8 mouse cellular contexts compared by ENCODE assay signal in the genomic region with DNA sequence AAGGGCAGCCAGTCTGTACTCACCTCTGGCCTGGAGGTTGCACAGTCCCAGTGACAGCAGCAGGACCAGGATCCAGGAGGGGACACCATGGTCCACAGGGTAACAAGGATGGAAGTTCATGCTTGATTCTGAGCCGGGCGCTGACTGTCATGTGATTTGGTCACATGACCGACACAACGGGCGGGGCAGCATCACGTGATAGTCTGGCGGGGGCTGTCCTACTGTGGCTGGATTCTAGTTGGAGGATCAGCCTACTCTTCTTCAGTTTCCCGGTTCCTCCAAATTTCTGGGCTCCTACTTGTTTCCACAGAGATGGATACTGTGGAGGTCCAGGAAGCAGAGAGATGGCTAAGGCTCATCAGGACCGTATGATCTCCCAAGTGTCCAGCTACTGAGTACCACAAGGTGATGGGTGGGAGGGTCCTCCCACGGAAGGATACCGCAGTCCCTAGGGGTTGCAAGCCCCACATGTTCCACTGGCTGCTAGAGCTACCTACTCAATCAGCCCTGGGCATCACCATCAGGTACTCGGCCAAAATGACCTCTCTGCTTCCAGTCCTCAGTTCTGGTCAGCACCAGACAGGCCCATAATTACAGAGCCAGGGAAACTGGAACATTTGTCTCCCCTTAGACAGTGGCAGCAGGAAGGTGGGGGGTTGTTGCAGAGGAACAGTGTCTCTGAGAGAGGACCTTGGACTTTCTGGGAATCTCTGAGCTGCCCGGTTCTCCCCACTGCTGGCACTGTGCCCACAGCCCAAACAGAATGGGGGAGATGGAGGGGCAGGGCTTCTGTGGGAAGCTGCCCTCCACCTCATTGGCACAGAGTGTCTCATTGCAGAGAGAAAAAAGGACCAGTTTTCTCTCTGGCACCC. TPM values are rescaled to one million over a fixed set of nuclear protein-coding genes. Genes with fewer than 3 reads are reported as not detected.
DNase-seq lines count a peak whose midpoint lies in the region; ATAC-seq and TF ChIP-seq lines count a peak whose summit lies in the region.

A gene (minus strand): TSS at position 152 of the 872 bp plus-strand sequence.

- peaks cover 17% of the 10 kb centered on the region for H3K36me3 ChIP-seq in lung, embryonic 15.5 days

- WGBS in lung, embryonic 15.5 days = 3% methylated on average over 13 of the region's 13 CpGs
- WGBS in olfactory bulb, adult 2 months = 1% methylated on average over 13 of the region's 13 CpGs

- peak; percentile 95 for DNase-seq in NIH3T3 (ENCODE audit: low read depth)
- DNase-seq in cerebellum, adult 9-10 months = peak; percentile 90
- DNase-seq in layer of hippocampus, adult 9-10 months (ENCODE audit: low spot score) = peak; percentile 60
- peak; percentile 45 to 52 for DNase-seq in thymus, adult 18-20 months

- no peaks in the 10 kb centered on the region for H3K9me3 ChIP-seq in lung, embryonic 15.5 days

- no peak for TF ChIP-seq CTCF in olfactory bulb, adult 2 months (IDR thresholded peaks at IDR 0.05; ENCODE audit: insufficient read depth, low read depth, low read length)

- peaks cover 20% of the 10 kb centered on the region for H3K4me1 ChIP-seq in lung, embryonic 15.5 days
- peaks cover 23% of the 10 kb centered on the region for H3K4me1 ChIP-seq in olfactory bulb, adult 2 months (ENCODE audit: control insufficient read depth, insufficient read depth, low read length)

- peak within 1 kb of the TSS; percentile 48 for H3K4me3 ChIP-seq in lung, embryonic 15.5 days
- H3K4me3 ChIP-seq in olfactory bulb, adult 2 months (ENCODE audit: insufficient read depth, low read depth, low read length) = peak within 1 kb of the TSS; percentile 50

- H3K9ac ChIP-seq in lung, embryonic 15.5 days = peak within 1 kb of the TSS; percentile 51

- peak within 1 kb of the TSS; percentile 86 for H3K4me2 ChIP-seq in lung, embryonic 15.5 days

- no peaks in the 10 kb centered on the region for H3K27me3 ChIP-seq in lung, embryonic 15.5 days

- ATAC-seq in frontal cortex, adult (ENCODE audit: low TSS enrichment) = peak; percentile 66
- peak; percentile 49 to 55; a peak in 3 of 4 replicates for ATAC-seq in hematopoietic stem cell, adult 5-6 weeks (replicated peaks in 1 of 2; ENCODE audit: insufficient read depth in 1 of 2, low FRiP score in 2 of 2, low TSS enrichment in 1 of 2, low read depth in 1 of 2, poor library complexity in 2 of 2, severe bottlenecking in 2 of 2)
- ATAC-seq in lung, embryonic 15.5 days (ENCODE audit: borderline replicate concordance, extremely low read depth, low FRiP score, low TSS enrichment) = peak; percentile 73

- H3K27ac ChIP-seq in lung, embryonic 15.5 days = no peak within 1 kb of the TSS
- H3K27ac ChIP-seq in olfactory bulb, adult 2 months (ENCODE audit: insufficient read depth, low read depth, low read length) = no peak within 1 kb of the TSS

- TF ChIP-seq POLR2A in olfactory bulb, adult 2 months (IDR thresholded peaks at IDR 0.05; ENCODE audit: insufficient read depth, low read depth, low read length) = no peak

RNA-seq across cellular contexts. Expression of the gene that starts here (rescaled TPM):
- total RNA-seq in hematopoietic stem cell, adult 5-6 weeks (2017) = 11.9 and 31.6 TPM in 2 replicates
- 14.5 and 14.9 TPM in 2 replicates for polyA plus RNA-seq in lung, embryonic 15.5 days (2015; fragmentation: Nextera tagmentation; extraction: Ambion mirVana)
- not detected in 2 replicates for polyA plus RNA-seq in olfactory bulb, adult 2 months (2012; ENCODE audit: insufficient read depth, insufficient read length, low replicate concordance, missing spikeins)

Comparison
In these comparisons a context has a peak if more than half of its experiments do, and no peak if none do; other contexts are left out.
1. RNA of the gene that starts here (polyA plus RNA-seq): 14.5 to 14.9 TPM in lung, embryonic 15.5 days; not detected in olfactory bulb, adult 2 months; every median in the first group is over 10 times any median in the second.
2. Peak in every context shown above with its lines, with median percentiles within 50 percentile points of each other: DNase-seq and ATAC-seq.